20 mouse cellular contexts compared by ENCODE assay signal in the genomic region with DNA sequence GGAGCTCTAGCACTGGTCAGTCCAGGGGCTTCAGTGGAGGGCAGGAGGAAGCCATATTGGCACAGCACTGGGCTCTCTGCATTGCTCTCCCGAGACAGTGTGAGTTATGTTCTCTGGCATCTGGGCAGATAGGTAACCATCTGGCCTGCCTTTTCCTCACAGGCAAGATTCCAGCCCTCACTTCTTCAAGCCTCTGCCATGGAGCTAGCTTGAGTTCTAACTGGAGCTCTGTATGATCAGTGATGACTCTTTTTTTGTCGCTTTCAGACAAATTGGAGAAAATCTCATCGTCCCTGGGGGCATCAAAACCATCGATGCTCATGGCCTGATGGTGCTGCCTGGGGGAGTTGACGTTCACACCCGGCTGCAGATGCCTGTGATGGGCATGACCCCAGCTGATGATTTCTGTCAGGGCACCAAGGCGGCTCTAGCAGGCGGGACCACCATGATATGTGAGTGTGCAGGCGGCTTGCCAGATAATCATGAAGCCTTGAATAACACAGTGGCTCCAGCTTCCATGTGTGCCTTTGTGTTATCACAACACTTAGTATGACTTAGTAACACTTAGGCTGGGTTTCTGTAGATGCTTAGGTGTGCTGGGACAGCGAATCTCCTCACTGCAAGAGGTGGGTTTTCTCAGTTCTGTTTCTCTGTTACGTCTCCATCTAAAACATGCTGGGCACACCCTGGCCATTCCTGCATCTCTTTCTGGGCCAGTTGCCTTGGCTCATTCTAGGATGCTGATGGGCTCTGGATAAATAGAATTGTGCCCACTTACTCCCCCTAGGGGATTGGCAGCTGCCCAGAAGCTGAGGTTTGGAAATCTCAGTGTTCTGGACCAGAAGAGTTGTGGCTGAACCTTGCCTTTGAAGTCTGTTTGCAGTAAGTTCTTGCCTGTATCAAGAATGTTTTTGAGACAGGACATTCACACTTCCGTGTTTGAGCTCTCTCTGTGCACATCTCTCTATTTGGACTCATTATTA. TPM values are rescaled to one million over a fixed set of nuclear protein-coding genes. Genes with fewer than 3 reads are reported as not detected.
DNase-seq lines count a peak whose midpoint lies in the region; ATAC-seq and TF ChIP-seq lines count a peak whose summit lies in the region.
"Had no signal": no experiment of that assay in that cellular context is flagged by ENCODE, and none has a peak within 500 bp of the region (broad histone marks: within the 10 kb centered on the region; RNA-seq: fewer than 3 reads in every experiment).

No protein-coding gene starts in this region.

- DNase-seq in forebrain, postnatal 0 days: peak; percentile 72
- DNase-seq in forebrain, embryonic 11.5 days (ENCODE audit: low spot score): no peak
- peak; percentile 19 for DNase-seq in lung, embryonic 14.5 days
- DNase-seq in lung, postnatal 0 days (ENCODE audit: low spot score): no peak
- DNase-seq in cerebellum, postnatal 14 days: peak; percentile 66 to 75
- peak; percentile 64 to 83 for DNase-seq in layer of hippocampus, postnatal 14 days (ENCODE audit: low spot score in 2 of 2)
- DNase-seq in urinary bladder, postnatal 36 days (ENCODE audit: low spot score in 2 of 2): no peak
- DNase-seq: gastrocnemius, postnatal 25 days; heart, postnatal 36 days; kidney, adult 11 months; kidney, postnatal 25 days; retina, postnatal 1 day; thymus, adult 18-20 months had no signal

- TF ChIP-seq EP300 in lung, postnatal 0 days (IDR thresholded peaks at IDR 0.05): no peak

- H3K9ac ChIP-seq in forebrain, postnatal 0 days: no peak overlapping the region
- H3K9ac ChIP-seq in forebrain, embryonic 11.5 days (ENCODE audit: low read length): no peak overlapping the region
- no peak overlapping the region for H3K9ac ChIP-seq in lung, embryonic 14.5 days
- no peak overlapping the region for H3K9ac ChIP-seq in lung, postnatal 0 days (replicated peaks; ENCODE audit: low read depth)
- H3K9ac ChIP-seq in kidney, embryonic 14.5 days (ENCODE audit: low read depth, low read length): no peak overlapping the region
- H3K9ac ChIP-seq: embryonic facial prominence, embryonic 15.5 days; liver, embryonic 14.5 days had no signal

- no peaks in the 10 kb centered on the region for H3K9me3 ChIP-seq in forebrain, postnatal 0 days (ENCODE audit: low read length)
- no peaks in the 10 kb centered on the region for H3K9me3 ChIP-seq in forebrain, embryonic 11.5 days (ENCODE audit: control insufficient read depth, low read length)
- H3K9me3 ChIP-seq in lung, embryonic 14.5 days (ENCODE audit: low read depth, low read length): no peaks in the 10 kb centered on the region
- H3K9me3 ChIP-seq in lung, postnatal 0 days (ENCODE audit: low read length): no peaks in the 10 kb centered on the region
- no peaks in the 10 kb centered on the region for H3K9me3 ChIP-seq in kidney, embryonic 14.5 days (ENCODE audit: control insufficient read depth, low read length)
- H3K9me3 ChIP-seq: embryonic facial prominence, embryonic 15.5 days; midbrain, embryonic 10.5 days had no signal

- peaks cover 47% of the 10 kb centered on the region for H3K36me3 ChIP-seq in forebrain, postnatal 0 days (ENCODE audit: insufficient read depth)
- peaks cover 2% of the 10 kb centered on the region; the same call in 1 of the 2 replicates for H3K36me3 ChIP-seq in forebrain, embryonic 11.5 days (ENCODE audit: control insufficient read depth, insufficient read depth, low read length)
- no peaks in the 10 kb centered on the region for H3K36me3 ChIP-seq in lung, embryonic 14.5 days (ENCODE audit: insufficient read depth)
- H3K36me3 ChIP-seq in lung, postnatal 0 days (ENCODE audit: insufficient read depth, low read length): no peaks in the 10 kb centered on the region
- peaks cover 8% of the 10 kb centered on the region; the same call in 1 of the 2 replicates for H3K36me3 ChIP-seq in kidney, embryonic 14.5 days (ENCODE audit: control insufficient read depth, insufficient read depth, low read length)

- H3K27ac ChIP-seq in forebrain, postnatal 0 days (ENCODE audit: low read depth, low read length): no peak overlapping the region
- H3K27ac ChIP-seq in forebrain, embryonic 11.5 days (ENCODE audit: low read depth, low read length): no peak overlapping the region
- H3K27ac ChIP-seq in lung, embryonic 14.5 days (ENCODE audit: low read depth): no peak overlapping the region
- no peak overlapping the region for H3K27ac ChIP-seq in lung, postnatal 0 days (ENCODE audit: low read length)
- H3K27ac ChIP-seq in kidney, embryonic 14.5 days (ENCODE audit: low read depth, low read length): no peak overlapping the region
- H3K27ac ChIP-seq: embryonic facial prominence, embryonic 15.5 days; liver, embryonic 14.5 days; midbrain, embryonic 10.5 days had no signal

- ATAC-seq in forebrain, postnatal 0 days: no peak
- ATAC-seq in forebrain, embryonic 11.5 days (replicated peaks; ENCODE audit: low FRiP score): no peak
- no peak for ATAC-seq in lung, embryonic 14.5 days (ENCODE audit: insufficient read depth)
- no peak for ATAC-seq in lung, postnatal 0 days
- no peak for ATAC-seq in kidney, embryonic 14.5 days (ENCODE audit: low FRiP score, low TSS enrichment)
- ATAC-seq: activated CD4-positive, CD25-positive, alpha-beta regulatory T cell, adult 4 months had no signal

- WGBS in forebrain, postnatal 0 days: 66% methylated on average over 12 of the region's 12 CpGs
- WGBS in forebrain, embryonic 11.5 days: 87% methylated on average over 12 of the region's 12 CpGs
- 80% methylated on average over 12 of the region's 12 CpGs for WGBS in lung, embryonic 14.5 days
- 84% methylated on average over 12 of the region's 12 CpGs for WGBS in lung, postnatal 0 days
- 77% methylated on average over 12 of the region's 12 CpGs for WGBS in kidney, embryonic 14.5 days

- H3K4me1 ChIP-seq in forebrain, postnatal 0 days (ENCODE audit: insufficient read depth): peaks cover 14% of the 10 kb centered on the region
- H3K4me1 ChIP-seq in forebrain, embryonic 11.5 days (replicated peaks; ENCODE audit: control insufficient read depth, insufficient read depth, low read length): no peaks in the 10 kb centered on the region
- no peaks in the 10 kb centered on the region; the same call in 1 of the 2 replicates for H3K4me1 ChIP-seq in lung, embryonic 14.5 days (ENCODE audit: insufficient read depth)
- no peaks in the 10 kb centered on the region for H3K4me1 ChIP-seq in lung, postnatal 0 days (ENCODE audit: insufficient read depth, low read depth, low read length)
- H3K4me1 ChIP-seq in kidney, embryonic 14.5 days (ENCODE audit: control insufficient read depth, insufficient read depth, low read length): no peaks in the 10 kb centered on the region

- H3K4me3 ChIP-seq in forebrain, postnatal 0 days (ENCODE audit: low read depth, low read length): no peak overlapping the region
- no peak overlapping the region for H3K4me3 ChIP-seq in forebrain, embryonic 11.5 days (ENCODE audit: low read depth, low read length)
- no peak overlapping the region for H3K4me3 ChIP-seq in lung, embryonic 14.5 days (ENCODE audit: low read depth, low read length)
- no peak overlapping the region for H3K4me3 ChIP-seq in lung, postnatal 0 days (ENCODE audit: low read depth, low read length)
- no peak overlapping the region for H3K4me3 ChIP-seq in kidney, embryonic 14.5 days (ENCODE audit: low read length)
- H3K4me3 ChIP-seq: embryonic facial prominence, embryonic 15.5 days; midbrain, embryonic 10.5 days had no signal

- H3K4me2 ChIP-seq in forebrain, postnatal 0 days (ENCODE audit: low read depth): no peak overlapping the region
- no peak overlapping the region for H3K4me2 ChIP-seq in forebrain, embryonic 11.5 days (ENCODE audit: low read depth, low read length, severe bottlenecking)
- H3K4me2 ChIP-seq in lung, embryonic 14.5 days: no peak overlapping the region
- H3K4me2 ChIP-seq in lung, postnatal 0 days (replicated peaks; ENCODE audit: low read depth, low read length): no peak overlapping the region
- no peak overlapping the region for H3K4me2 ChIP-seq in kidney, embryonic 14.5 days (replicated peaks; ENCODE audit: low read depth, low read length)
- H3K4me2 ChIP-seq: embryonic facial prominence, embryonic 15.5 days; heart, embryonic 11.5 days had no signal

- TF ChIP-seq CTCF in forebrain, postnatal 0 days (IDR thresholded peaks at IDR 0.05; ENCODE audit: low read depth): peak; percentile 28; the same call in 1 of the 2 replicates
- no peak for TF ChIP-seq CTCF in lung, embryonic 14.5 days (IDR thresholded peaks at IDR 0.05; ENCODE audit: low read depth)
- TF ChIP-seq CTCF in lung, postnatal 0 days (IDR thresholded peaks at IDR 0.05): no peak; the same call in 1 of the 2 replicates

- H3K27me3 ChIP-seq in forebrain, postnatal 0 days (ENCODE audit: insufficient read depth, low read length): no peaks in the 10 kb centered on the region
- H3K27me3 ChIP-seq in forebrain, embryonic 11.5 days (ENCODE audit: control insufficient read depth, insufficient read depth, low read length): peaks cover 2% of the 10 kb centered on the region
- H3K27me3 ChIP-seq in lung, embryonic 14.5 days (ENCODE audit: insufficient read depth, low read length): peaks cover 23% of the 10 kb centered on the region
- H3K27me3 ChIP-seq in lung, postnatal 0 days (replicated peaks; ENCODE audit: insufficient read depth, low read length): peaks cover 17% of the 10 kb centered on the region
- peaks cover 16% of the 10 kb centered on the region for H3K27me3 ChIP-seq in kidney, embryonic 14.5 days (ENCODE audit: control insufficient read depth, insufficient read depth, low read length)

RNA-seq across cellular contexts. Expression of gene Dpysl4, which starts 4.4 kb away (rescaled TPM):
- total RNA-seq in forebrain, postnatal 0 days (2014; rRNA removed): 121 and 125 TPM in 2 replicates
- 112 and 142 TPM in 2 replicates for polyA plus RNA-seq in forebrain, postnatal 0 days (2015; fragmentation: Nextera tagmentation; extraction: Ambion mirVana)
- polyA plus RNA-seq in forebrain, embryonic 11.5 days (2014; fragmentation: Nextera tagmentation; extraction: Ambion mirVana): 113 and 125 TPM in 2 replicates
- polyA plus RNA-seq in lung, embryonic 14.5 days (2014; fragmentation: Nextera tagmentation; extraction: Ambion mirVana): 10.2 and 10.7 TPM in 2 replicates
- 0.54 and 1.1 TPM in 2 replicates for polyA plus RNA-seq in lung, postnatal 0 days (2015; fragmentation: Nextera tagmentation; extraction: Ambion mirVana)
- 100 to 1,000 TPM; 102 to 105 TPM for total RNA-seq in layer of hippocampus, postnatal 14 days (2021)
- 17.5 and 21.6 TPM in 2 replicates for polyA plus RNA-seq in kidney, embryonic 14.5 days (2014; fragmentation: Nextera tagmentation; extraction: Ambion mirVana)
- total RNA-seq: MEL had no signal
- polyA plus RNA-seq: activated CD4-positive, CD25-positive, alpha-beta regulatory T cell, adult 4 months had no signal

Comparison
In these comparisons a context has a peak if more than half of its experiments do, and no peak if none do; other contexts are left out.
1. DNase-seq: peak in forebrain, postnatal 0 days (single experiment), lung, embryonic 14.5 days (single experiment), cerebellum, postnatal 14 days (2 of 2) and layer of hippocampus, postnatal 14 days (2 of 2); none in forebrain, embryonic 11.5 days (single experiment), lung, postnatal 0 days (single experiment) and urinary bladder, postnatal 36 days (0 of 2).